Mouse (Mus musculus) layer of hippocampus, adult 9-10 months (tissue): ENCODE measurements around the gene Angptl4.

ENCODE experiments used
- DNase-seq: peaks from one replicate; pipeline ENCODE4 v3.0.0; 2022; ENCODE audit warnings: low spot score

Gene Angptl4

GRCm38 (mm10) chr17:33804205-33804604 is 22.6 kb upstream of the Angptl4 start:
- DNase-seq = no peak

GRCm38 (mm10) chr17:33802221-33802620 is 20.6 kb upstream of the Angptl4 start:
- DNase-seq = no peak

GRCm38 (mm10) chr17:33799277-33799676 is 17.6 kb upstream of the Angptl4 start:
- no peak for DNase-seq

GRCm38 (mm10) chr17:33798306-33798705 is 16.7 kb upstream of the Angptl4 start:
- DNase-seq = no peak

GRCm38 (mm10) chr17:33788732-33789131 is 7.1 kb upstream of the Angptl4 start:
- no peak for DNase-seq

GRCm38 (mm10) chr17:33786375-33786774 is 4.7 kb upstream of the Angptl4 start:
- DNase-seq = no peak

- DNase-seq = no peak
Observed at GRCm38 (mm10) chr17:33784939-33785338, 3.3 kb upstream of the Angptl4 start.

GRCm38 (mm10) chr17:33783408-33783807 is 1.8 kb upstream of the Angptl4 start:
- no peak for DNase-seq

- DNase-seq = no peak
Observed at GRCm38 (mm10) chr17:33782067-33782466, 437 bp upstream of the Angptl4 start.

GRCm38 (mm10) chr17:33780431-33780830 is 1.2 kb downstream of the Angptl4 start:
- DNase-seq = no peak

- no peak for DNase-seq
Observed at GRCm38 (mm10) chr17:33779967-33780295, 1.7 kb downstream of the Angptl4 start.

GRCm38 (mm10) chr17:33779271-33779966 is 2.2 kb downstream of the Angptl4 start:
- DNase-seq = peak; percentile 59

- DNase-seq = no peak
Observed at GRCm38 (mm10) chr17:33775287-33775686, 6.3 kb downstream of the Angptl4 start.

GRCm38 (mm10) chr17:33774573-33775155 is 7.0 kb downstream of the Angptl4 start:
- DNase-seq = no peak

GRCm38 (mm10) chr17:33773871-33774572 is 7.6 kb downstream of the Angptl4 start:
- DNase-seq = no peak

- no peak for DNase-seq
Observed at GRCm38 (mm10) chr17:33773426-33773825, 8.2 kb downstream of the Angptl4 start.

- no peak for DNase-seq
Observed at GRCm38 (mm10) chr17:33771617-33772016, 10.0 kb downstream of the Angptl4 start.

- no peak for DNase-seq
Observed at GRCm38 (mm10) chr17:33766389-33766788, 15.2 kb downstream of the Angptl4 start.

GRCm38 (mm10) chr17:33760255-33761165 is 21.1 kb downstream of the Angptl4 start, which contains the start of gene Rab11b:
Gene Rab11b, minus strand, starts transcription at chr17:33760530.
- peak; percentile 100 for DNase-seq

GRCm38 (mm10) chr17:33759767-33760254 is 21.8 kb downstream of the Angptl4 start:
- DNase-seq = peak; percentile 68

GRCm38 (mm10) chr17:33757231-33757630 is 24.4 kb downstream of the Angptl4 start:
- no peak for DNase-seq
